In genomic region chr3:89316833-89317232, GRCm38 (mm10) we compare ENCODE assay signal across 8 mouse cellular contexts. TPM values are rescaled to one million over a fixed set of nuclear protein-coding genes. Genes with fewer than 3 reads are reported as not detected.
A peak's percentile ranks its signal among the peaks of the same experiment; 100 is the strongest.
DNase-seq lines count a peak whose midpoint lies in the region; ATAC-seq and TF ChIP-seq lines count a peak whose summit lies in the region.

No protein-coding gene starts in this region.

- in situ Hi-C loops in Patski (cut with MboI; ENCODE audit: low pct_unique_long_range_greater_than_20kb): loop anchor here (5.0 kb wide), 1 partner anchor 35 kb away; no protein-coding TSS in a partner anchor

- peak overlapping the region; percentile 53 for H3K4me2 ChIP-seq in hindbrain, embryonic 12.5 days (replicated peaks)

- H3K4me1 ChIP-seq in hindbrain, embryonic 12.5 days: peaks cover 66% of the 10 kb centered on the region

- DNase-seq in Patski (ENCODE audit: low read depth, low spot score): no peak
- DNase-seq in cerebellum, postnatal 10 days: peak; percentile 95
- DNase-seq in frontal cortex, postnatal 14 days (ENCODE audit: low spot score in 2 of 2): peak; percentile 81 to 87
- peak; percentile 86 for DNase-seq in layer of hippocampus, adult 9-11 months
- peak; percentile 93 for DNase-seq in lung, postnatal 10 days
- peak; percentile 61 for DNase-seq in retina, adult 2 months (ENCODE audit: low read depth, low spot score)
- DNase-seq in thymus, postnatal 14 days: peak; percentile 80

- POLR2A ChIA-PET in Patski (lab: Charles Lee): interaction anchor here (0.8 to 2.2 kb wide), 6 partner anchors 8 to 38 kb away, joined by 3 to 10 read pairs (median 3); no protein-coding TSS in a partner anchor

- H3K9ac ChIP-seq in hindbrain, embryonic 12.5 days: no peak overlapping the region

- TF ChIP-seq CTCF in Patski (IDR thresholded peaks at IDR 0.05): no peak

- WGBS in hindbrain, embryonic 12.5 days: 0% methylated on average over 4 of the region's 4 CpGs

- no peaks in the 10 kb centered on the region for H3K9me3 ChIP-seq in hindbrain, embryonic 12.5 days (replicated peaks)

- H3K4me3 ChIP-seq in hindbrain, embryonic 12.5 days: no peak overlapping the region

- CTCF ChIA-PET in Patski (lab: Charles Lee): interaction anchor here (0.6 to 4.2 kb wide), 19 partner anchors 9 to 399 kb away, joined by 3 to 22 read pairs (median 4); partner anchors contain the start of genes Krtcap2 and Trim46

- peak; percentile 11 for ATAC-seq in Patski
- ATAC-seq in hindbrain, embryonic 12.5 days (ENCODE audit: low FRiP score): peak; percentile 39; the same call in 1 of the 2 replicates

- H3K27ac ChIP-seq in hindbrain, embryonic 12.5 days: no peak overlapping the region

- no peaks in the 10 kb centered on the region for H3K36me3 ChIP-seq in hindbrain, embryonic 12.5 days

- peaks cover 6% of the 10 kb centered on the region for H3K27me3 ChIP-seq in Patski
- H3K27me3 ChIP-seq in hindbrain, embryonic 12.5 days: peaks cover 53% of the 10 kb centered on the region

RNA-seq across cellular contexts. Expression of gene Efna3, which starts 5.9 kb away (rescaled TPM):
- polyA plus RNA-seq in Patski (2021): 9.4 TPM
- 21.7 and 22.2 TPM in 2 replicates for polyA plus RNA-seq in hindbrain, embryonic 12.5 days (2016; fragmentation: Nextera tagmentation; extraction: Ambion mirVana)

RNA-seq across cellular contexts. Expression of gene Efna4, which starts 21.0 kb away (rescaled TPM):
- polyA plus RNA-seq in Patski (2021): 48.7 TPM
- polyA plus RNA-seq in hindbrain, embryonic 12.5 days (2016; fragmentation: Nextera tagmentation; extraction: Ambion mirVana): 20.5 and 21.4 TPM in 2 replicates

RNA-seq across cellular contexts. Expression of gene Adam15, which starts 33.0 kb away (rescaled TPM):
- polyA plus RNA-seq in Patski (2021): 226 TPM
- polyA plus RNA-seq in hindbrain, embryonic 12.5 days (2016; fragmentation: Nextera tagmentation; extraction: Ambion mirVana): 40.3 and 41.9 TPM in 2 replicates

RNA-seq across cellular contexts. Expression of gene Efna1, which starts 35.9 kb away (rescaled TPM):
- 97.1 TPM for polyA plus RNA-seq in Patski (2021)
- polyA plus RNA-seq in hindbrain, embryonic 12.5 days (2016; fragmentation: Nextera tagmentation; extraction: Ambion mirVana): 14.3 and 15.4 TPM in 2 replicates

RNA-seq across cellular contexts. Expression of gene Dcst2, which starts 44.9 kb away (rescaled TPM):
- polyA plus RNA-seq in Patski (2021): 0.06 TPM
- 0.12 and 0.29 TPM in 2 replicates for polyA plus RNA-seq in hindbrain, embryonic 12.5 days (2016; fragmentation: Nextera tagmentation; extraction: Ambion mirVana)
